Mouse (Mus musculus) gonadal fat pad, adult 2 months (tissue): ENCODE results near the gene Idi2. TPM values are rescaled to one million over a fixed set of nuclear protein-coding genes. Genes with fewer than 3 reads are reported as not detected.
"Not testable (repeated sequence)": the region's sequence is repeated elsewhere in the genome, so short reads cannot be mapped to it uniquely, and the experiment has no call there.

Experiments used
- DNase-seq: peaks from one replicate; pipeline ENCODE4 v3.0.0-alpha.2; 2012; ENCODE audit warnings: low read depth
- polyA plus RNA-seq: library from polyadenylated mRNA; depleted of rRNA; stranded (reverse); fragments of >200 nt; gene quantifications from 2 replicates; pipeline ENCODE4 v1.2.3, GENCODE M21; 2012; rRNA removed

Gene Idi2
- polyA plus RNA-seq, 1 experiment = not detected

DNA sequence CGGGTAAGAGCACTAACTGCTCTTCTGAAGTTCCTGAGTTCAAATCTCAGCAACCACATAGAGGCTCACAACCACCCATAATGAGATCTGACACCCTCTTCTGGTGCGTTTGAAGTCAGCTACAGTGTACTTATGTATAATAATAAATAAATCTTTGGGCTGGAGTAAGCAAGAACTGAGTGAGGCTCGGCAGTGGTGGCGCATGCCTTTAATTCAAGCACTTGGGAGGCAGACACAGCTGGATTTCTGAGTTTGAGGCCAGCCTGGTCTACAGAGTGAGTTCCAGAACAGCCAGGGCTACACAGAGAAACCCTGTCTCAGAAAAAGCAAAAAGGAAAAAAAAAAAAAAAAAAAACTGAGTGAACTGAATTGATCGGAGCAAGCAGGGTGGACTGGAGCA is 44.6 kb downstream of the Idi2 start:
- DNase-seq = not testable (repeated sequence)

DNA sequence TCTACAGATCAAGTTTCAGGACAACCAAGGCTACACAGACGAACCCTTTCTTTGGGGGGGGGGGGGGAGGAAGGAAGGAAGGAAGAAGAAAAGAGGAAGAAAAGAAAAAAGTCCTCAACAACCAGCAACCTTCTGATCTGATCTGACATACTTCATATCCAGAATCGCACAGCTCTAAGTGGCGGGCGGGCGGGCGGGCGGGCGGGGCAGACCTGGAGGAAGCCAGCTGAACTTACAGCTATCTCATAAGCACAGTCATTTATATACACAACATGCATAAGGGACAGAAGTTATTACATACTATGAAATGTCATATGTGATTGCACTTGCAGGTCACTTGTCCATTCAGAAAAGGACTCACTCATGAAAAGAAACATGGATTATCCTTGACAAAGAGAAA is 46.8 kb downstream of the Idi2 start:
- DNase-seq = no peak

DNA sequence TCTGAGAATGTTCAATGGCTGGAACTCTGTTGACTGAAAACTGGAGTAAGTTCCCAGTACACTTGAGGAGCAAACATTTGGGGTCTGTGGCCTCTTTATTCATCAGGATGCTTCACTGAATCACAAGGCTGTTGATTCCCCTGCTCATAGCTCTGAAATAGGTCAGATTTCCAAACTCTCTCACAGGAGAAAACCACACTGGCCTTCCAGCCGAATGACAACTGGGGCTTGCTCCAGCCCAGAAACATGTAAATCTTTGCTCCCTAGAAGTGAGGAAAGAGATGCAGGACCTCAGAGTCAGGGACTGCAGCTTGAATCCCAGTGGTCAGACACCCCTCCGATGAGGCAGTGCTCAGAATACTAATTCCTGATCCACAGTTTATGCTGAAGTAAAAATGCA is 50.6 kb downstream of the Idi2 start:
- no peak for DNase-seq

Other genes with a start within 250 kb of the Idi2 start
- gene Wdr37, start 81.0 kb upstream of the Idi2 start, polyA plus RNA-seq = 14.4 and 14.8 TPM in 2 replicates
- gene Idi1, start 67.4 kb upstream of the Idi2 start, polyA plus RNA-seq = 18.6 and 19.0 TPM in 2 replicates
- 0.20 TPM in 1 of 2 replicates, not detected in the other for gene Gm9745, start 4.6 kb upstream of the Idi2 start, polyA plus RNA-seq
- gene Gtpbp4, start 43.2 kb downstream of the Idi2 start, polyA plus RNA-seq = 9.8 and 10.1 TPM in 2 replicates
- gene Larp4b, start 141.0 kb downstream of the Idi2 start, polyA plus RNA-seq = 18.3 and 28.3 TPM in 2 replicates